Mouse (Mus musculus) CH12.LX (cell line): Measurements from ENCODE around the gene Borcs7. TPM values are rescaled to one million over a fixed set of nuclear protein-coding genes. Genes with fewer than 3 reads are reported as not detected.

Experiments used
- DNase-seq: peaks from one replicate; pipeline ENCODE4 v3.0.0-alpha.2; 2013; ENCODE audit errors: extremely low read depth
- H3K27ac ChIP-seq: 2 replicates; pipeline ENCODE4 v1.5.1; 2012; ENCODE audit warnings: low read depth, mild to moderate bottlenecking, control low read depth, moderate library complexity; ENCODE audit not compliant: insufficient read depth
- H3K27me3 ChIP-seq: replicated peaks from 2 replicates; pipeline ENCODE3; 2012; ENCODE audit warnings: inconsistent platforms
- H3K36me3 ChIP-seq, 2 experiments: replicated peaks in 1 of 2; 2 replicates each; pipeline versions ENCODE3 to v1.6.1; 2012; ENCODE audit warnings: inconsistent platforms in 1 of 2, low read length in 1 of 2, mild to moderate bottlenecking in 1 of 2, mixed read lengths in 1 of 2, moderate library complexity in 1 of 2; ENCODE audit not compliant: control insufficient read depth in 1 of 2, insufficient read depth in 1 of 2
- H3K4me1 ChIP-seq, 2 experiments: 2 replicates each; pipeline ENCODE4 v1.6.1; 2012; ENCODE audit warnings: inconsistent platforms in 1 of 2, moderate library complexity in 1 of 2; ENCODE audit not compliant: insufficient read depth in 2 of 2, control insufficient read depth in 1 of 2
- H3K4me2 ChIP-seq: 2 replicates; pipeline ENCODE4 v1.6.1; 2012; ENCODE audit warnings: low read depth, mild to moderate bottlenecking, control low read depth; ENCODE audit not compliant: poor library complexity, insufficient read depth, severe bottlenecking
- H3K4me3 ChIP-seq, 3 experiments: fragments of 150-350 bp in 1 of 3; sonication (generic) in 1 of 3; replicated peaks in 1 of 3; 2 replicates each; pipeline versions ENCODE3 to v1.5.1; 2011 to 2012; ENCODE audit warnings: low read depth in 2 of 3, low read length in 2 of 3, mild to moderate bottlenecking in 2 of 3, moderate library complexity in 2 of 3, control low read depth in 1 of 3, improper control_type of control experiment in 1 of 3, inconsistent platforms in 1 of 3, mixed read lengths in 1 of 3; ENCODE audit not compliant: poor library complexity in 1 of 3
- H3K79me2 ChIP-seq: replicated peaks from 2 replicates; pipeline ENCODE4 v1.6.1; 2012; ENCODE audit warnings: mild to moderate bottlenecking, moderate library complexity; ENCODE audit not compliant: control insufficient read depth, poor library complexity, insufficient read depth, severe bottlenecking; ENCODE audit errors: extremely low read depth
- H3K9ac ChIP-seq: 2 replicates; pipeline ENCODE4 v1.6.1; 2012; ENCODE audit warnings: low read depth, mild to moderate bottlenecking, control low read depth, moderate library complexity; ENCODE audit not compliant: insufficient read depth
- H3K9me3 ChIP-seq: replicated peaks from 2 replicates; pipeline ENCODE3; 2012; ENCODE audit warnings: low read length, inconsistent platforms, mixed read lengths
- BHLHE40 ChIP-seq: IDR thresholded peaks from 2 replicates; pipeline ENCODE4 v1.6.1; 2011; ENCODE audit warnings: mild to moderate bottlenecking, low read depth, low read length, improper control_type of control experiment
- CHD1 ChIP-seq: IDR thresholded peaks from 2 replicates; pipeline ENCODE4 v1.6.1; 2012; ENCODE audit warnings: low read depth, low read length, improper control_type of control experiment, inconsistent platforms
- CHD2 ChIP-seq: IDR thresholded peaks from 2 replicates; pipeline ENCODE4 v1.6.1; 2011; ENCODE audit warnings: low read length, improper control_type of control experiment
- CTCF ChIP-seq, 2 experiments: IDR thresholded peaks in 1 of 2; conservative IDR thresholded peaks in 1 of 2; 2 replicates each; pipeline ENCODE4 v1.5.1; 2011 to 2012; ENCODE audit warnings: low read depth in 2 of 2, low read length in 2 of 2, improper control_type of control experiment in 1 of 2, inconsistent platforms in 1 of 2, mild to moderate bottlenecking in 1 of 2, moderate library complexity in 1 of 2
- E2F4 ChIP-seq: IDR thresholded peaks from 2 replicates; pipeline ENCODE4 v1.6.1; 2011; ENCODE audit warnings: low read depth, low read length, improper control_type of control experiment; ENCODE audit not compliant: insufficient replicate concordance
- ELF1 ChIP-seq: IDR thresholded peaks from 2 replicates; pipeline ENCODE4 v1.6.1; 2014; ENCODE audit warnings: low read depth, mild to moderate bottlenecking, inconsistent platforms, low read length, improper control_type of control experiment
- EP300 ChIP-seq: IDR thresholded peaks from 2 replicates; pipeline ENCODE4 v1.6.1; 2011; ENCODE audit warnings: low read length, improper control_type of control experiment
- GABPA ChIP-seq: IDR thresholded peaks from 2 replicates; pipeline ENCODE4 v1.6.1; 2012; ENCODE audit warnings: low read depth, low read length, improper control_type of control experiment, inconsistent platforms; ENCODE audit not compliant: insufficient replicate concordance
- HCFC1 ChIP-seq: IDR thresholded peaks from 2 replicates; pipeline ENCODE4 v1.6.1; 2012; ENCODE audit warnings: low read depth, mild to moderate bottlenecking, inconsistent platforms, low read length, improper control_type of control experiment
- IRF4 ChIP-seq: IDR thresholded peaks from 2 replicates; pipeline ENCODE4 v1.6.1; 2014; ENCODE audit warnings: low read depth, mild to moderate bottlenecking, inconsistent platforms, low read length, improper control_type of control experiment
- JUN ChIP-seq: IDR thresholded peaks from 2 replicates; pipeline ENCODE4 v1.6.1; 2011; ENCODE audit warnings: low read depth, mild to moderate bottlenecking, low read length, improper control_type of control experiment, moderate library complexity; ENCODE audit not compliant: insufficient read depth
- JUND ChIP-seq: conservative IDR thresholded peaks from 2 replicates; pipeline ENCODE4 v1.6.1; 2011; ENCODE audit warnings: low read depth, low read length, improper control_type of control experiment
- KAT2A ChIP-seq: IDR thresholded peaks from 2 replicates; pipeline ENCODE4 v1.6.1; 2012; ENCODE audit warnings: low read length, improper control_type of control experiment, inconsistent platforms; ENCODE audit not compliant: insufficient replicate concordance
- MAFK ChIP-seq: IDR thresholded peaks from 2 replicates; pipeline ENCODE4 v1.6.1; 2011; ENCODE audit warnings: low read length, improper control_type of control experiment; ENCODE audit not compliant: insufficient replicate concordance
- MAX ChIP-seq: IDR thresholded peaks from 2 replicates; pipeline ENCODE4 v1.6.1; 2011; ENCODE audit warnings: low read length, improper control_type of control experiment
- MAZ ChIP-seq: IDR thresholded peaks from 2 replicates; pipeline ENCODE4 v1.6.1; 2012; ENCODE audit warnings: low read depth, mild to moderate bottlenecking, inconsistent platforms, low read length, improper control_type of control experiment, moderate library complexity
- MEF2A ChIP-seq: IDR thresholded peaks from 2 replicates; pipeline ENCODE4 v1.6.1; 2014; ENCODE audit warnings: low read depth, mild to moderate bottlenecking, inconsistent platforms, low read length, improper control_type of control experiment, borderline replicate concordance
- MXI1 ChIP-seq: IDR thresholded peaks from 2 replicates; pipeline ENCODE4 v1.6.1; 2011; ENCODE audit warnings: mild to moderate bottlenecking, low read depth, low read length, improper control_type of control experiment
- MYC ChIP-seq: IDR thresholded peaks from 2 replicates; pipeline ENCODE4 v1.6.1; 2011; ENCODE audit warnings: low read depth, mild to moderate bottlenecking, improper control_type of control experiment, low read length
- NELFE ChIP-seq: IDR thresholded peaks from 2 replicates; pipeline ENCODE4 v1.6.1; 2011; ENCODE audit warnings: low read depth, low read length, improper control_type of control experiment
- NRF1 ChIP-seq: IDR thresholded peaks from 2 replicates; pipeline ENCODE4 v1.6.1; 2014; ENCODE audit warnings: low read depth, mild to moderate bottlenecking, inconsistent platforms, low read length, improper control_type of control experiment, moderate library complexity
- PAX5 ChIP-seq: IDR thresholded peaks from 2 replicates; pipeline ENCODE4 v1.6.1; 2012; ENCODE audit warnings: low read length, inconsistent platforms, mixed read lengths
- POLR2AphosphoS2 ChIP-seq: IDR thresholded peaks from 2 replicates; pipeline ENCODE4 v1.6.1; 2011; ENCODE audit warnings: low read depth, low read length, improper control_type of control experiment
- RAD21 ChIP-seq: IDR thresholded peaks from 2 replicates; pipeline ENCODE4 v1.6.1; 2011; ENCODE audit warnings: low read depth, mild to moderate bottlenecking, low read length, improper control_type of control experiment, moderate library complexity
- RCOR1 ChIP-seq: conservative IDR thresholded peaks from 2 replicates; pipeline ENCODE4 v1.6.1; 2012; ENCODE audit warnings: low read depth, mild to moderate bottlenecking, inconsistent platforms, low read length, improper control_type of control experiment
- SMC3 ChIP-seq: IDR thresholded peaks from 2 replicates; pipeline ENCODE4 v1.6.1; 2011; ENCODE audit warnings: low read depth, low read length, improper control_type of control experiment
- TBP ChIP-seq: conservative IDR thresholded peaks from 2 replicates; pipeline ENCODE4 v1.6.1; 2011; ENCODE audit warnings: low read depth, low read length, improper control_type of control experiment
- TCF12 ChIP-seq: IDR thresholded peaks from 2 replicates; pipeline ENCODE4 v1.6.1; 2014; ENCODE audit warnings: low read depth, mild to moderate bottlenecking, inconsistent platforms, low read length, improper control_type of control experiment
- UBTF ChIP-seq: IDR thresholded peaks from 2 replicates; pipeline ENCODE4 v1.6.1; 2012; ENCODE audit warnings: low read depth, mild to moderate bottlenecking, inconsistent platforms, low read length, improper control_type of control experiment, moderate library complexity
- USF1 ChIP-seq: IDR thresholded peaks from 2 replicates; pipeline ENCODE4 v1.6.1; 2014; ENCODE audit warnings: low read depth, mild to moderate bottlenecking, inconsistent platforms, low read length, improper control_type of control experiment
- USF2 ChIP-seq: conservative IDR thresholded peaks from 2 replicates; pipeline ENCODE4 v1.6.1; 2011; ENCODE audit warnings: low read depth, low read length, improper control_type of control experiment
- ZC3H11A ChIP-seq: IDR thresholded peaks from 2 replicates; pipeline ENCODE4 v1.6.1; 2012; ENCODE audit warnings: low read depth, mild to moderate bottlenecking, inconsistent platforms, low read length, improper control_type of control experiment
- ZMIZ1 ChIP-seq: IDR thresholded peaks from 2 replicates; pipeline ENCODE4 v1.6.1; 2012; ENCODE audit warnings: low read depth, mild to moderate bottlenecking, inconsistent platforms, low read length, improper control_type of control experiment
- ZNF384 ChIP-seq: IDR thresholded peaks from 2 replicates; pipeline ENCODE4 v1.6.1; 2012; ENCODE audit warnings: low read depth, low read length, improper control_type of control experiment, inconsistent platforms
- dilution Hi-C: fragments of 300-500 bp; cut with MboI; formaldehyde crosslinking; loops from 2 replicates; pipeline ENCODE4 v1.14.3; 2020; ENCODE audit warnings: low sequenced_read_pairs; ENCODE audit not compliant: extremely low pct_unique_long_range_greater_than_20kb, extremely low pct_ligation_motif_present
- in situ Hi-C: fragments of 300-500 bp; cut with MboI; formaldehyde crosslinking; loops from 3 replicates; pipeline ENCODE4 v1.14.3; 2019; ENCODE audit warnings: low sequenced_read_pairs, low pct_ligation_motif_present, low pct_unique_long_range_greater_than_20kb, mixed read lengths
- polyA plus RNA-seq: library from polyadenylated mRNA; unstranded; fragments of >175 nt; gene quantifications from 2 replicates; pipeline ENCODE4 v1.2.1, GENCODE M21; 2012; ENCODE audit warnings: low read depth; ENCODE audit not compliant: insufficient read length
- total RNA-seq, 2 experiments: library from RNA; depleted of rRNA; stranded (reverse); fragments of 300-350 nt in 1 of 2; fragments of >200 nt in 1 of 2; gene quantifications; 2 replicates each; pipeline ENCODE4 v1.2.3; 2012 to 2014

Borcs7 gene
- total and polyA plus RNA-seq, 3 experiments, result 6.6 to 14.5 (median 7.6) TPM

DNA sequence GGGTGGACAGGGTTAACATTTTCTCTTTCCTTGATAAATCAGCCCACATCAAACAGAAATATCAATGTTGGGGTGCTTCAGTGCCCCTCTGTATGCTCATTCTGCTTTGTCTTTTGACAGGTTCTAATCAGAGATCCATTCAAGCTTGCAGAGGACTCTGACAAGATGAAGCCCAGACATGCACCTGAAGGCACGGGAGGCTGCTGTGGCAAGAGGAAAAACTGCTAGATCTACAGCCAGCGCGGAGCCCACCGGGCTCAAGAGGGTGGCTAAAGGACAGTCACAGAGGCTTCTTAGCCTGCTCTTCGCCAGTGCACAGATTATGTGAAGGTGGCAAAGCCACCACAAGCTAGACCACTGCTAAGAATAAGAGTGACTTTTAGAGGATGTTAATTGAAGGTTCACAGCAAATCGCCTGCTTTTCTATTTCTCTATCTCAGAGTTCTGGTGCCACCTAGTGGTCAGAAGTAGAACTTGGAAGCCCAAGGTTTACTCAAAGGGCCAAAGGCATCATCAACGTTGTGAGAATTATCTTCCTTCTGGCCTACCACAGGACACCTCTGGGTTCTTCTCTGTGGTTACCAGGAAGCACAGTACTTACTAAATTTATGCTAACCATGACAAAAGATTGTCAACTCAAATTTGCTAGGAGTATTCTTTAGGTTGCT, 50.8 kb downstream of the Borcs7 start:
- 0 out of 4 replicates have a peak, but pooled peaks cover 0 to 2% of the 10 kb centered on the region in 2 experiments for H3K4me1 ChIP-seq
- no peak overlapping the region for H3K27ac ChIP-seq
- no peak overlapping the region for H3K4me2 ChIP-seq
- in situ Hi-C loops, result loop anchor here (5.0 kb wide), 2 partner anchors 68 to 153 kb away; partner anchors contain the start of gene Cyp17a1
- peaks cover 16 to 50% of the 10 kb centered on the region in 2 experiments for H3K36me3 ChIP-seq
- H3K4me3 ChIP-seq, result no peak overlapping the region
- no peaks in the 10 kb centered on the region for H3K79me2 ChIP-seq
- TF ChIP-seq NELFE, result no peak; the same call in 1 of the 2 replicates
- no peak for TF ChIP-seq E2F4
- no peak for TF ChIP-seq PAX5
- no peak for TF ChIP-seq MYC
- TF ChIP-seq MAZ, result no peak
- no peak for TF ChIP-seq GABPA
- TF ChIP-seq UBTF, result no peak
- no peak for TF ChIP-seq RCOR1
- no peak for TF ChIP-seq TCF12
- TF ChIP-seq KAT2A, result no peak
- TF ChIP-seq EP300, result no peak
- no peak for TF ChIP-seq MXI1
- no peak for TF ChIP-seq CHD1
- TF ChIP-seq USF1, result no peak
- TF ChIP-seq MAFK, result no peak
- no peak for TF ChIP-seq CHD2
- TF ChIP-seq ZNF384, result no peak
- TF ChIP-seq JUND, result peak; percentile 34; the same call in 1 of the 2 replicates
- TF ChIP-seq ZC3H11A, result peak; percentile 74
- peak; percentile 87 to 96 for TF ChIP-seq CTCF (conservative IDR thresholded peaks at IDR 0.05 in 1 of 2, IDR thresholded peaks at IDR 0.05 in 1 of 2; ENCODE audit: low read depth in 2 of 2, low read length in 2 of 2)
- no peak for TF ChIP-seq BHLHE40
- no peak for TF ChIP-seq MAX
- TF ChIP-seq HCFC1, result no peak
- TF ChIP-seq JUN, result no peak
- TF ChIP-seq ZMIZ1, result no peak
- 0 out of 2 replicates have a peak, but pooled peaks have one; percentile 36 for TF ChIP-seq TBP
- TF ChIP-seq NRF1, result no peak
- no peak for TF ChIP-seq USF2
- peak; percentile 97 for TF ChIP-seq RAD21
- TF ChIP-seq MEF2A, result no peak
- no peak for TF ChIP-seq IRF4
- TF ChIP-seq ELF1, result no peak
- TF ChIP-seq SMC3, result peak; percentile 94
- TF ChIP-seq POLR2AphosphoS2, result no peak
- TF ChIP-seq, all 38 proteins: peak for 6
- dilution Hi-C loops, result no loop called here
- Histone ChIP-seq H3K27me3 (no peaks in the 10 kb centered on the region), H3K9ac (no peak overlapping the region), H3K9me3 (no peaks in the 10 kb centered on the region)
- DNase-seq, result peak; percentile 78
